11 mouse cellular contexts compared by ENCODE assay signal in genomic region chr3:124930773-124931607, GRCm38 (mm10).
A peak's percentile ranks its signal among the peaks of the same experiment; 100 is the strongest.
DNase-seq lines count a peak whose midpoint lies in the region; ATAC-seq and TF ChIP-seq lines count a peak whose summit lies in the region.
"Had no signal": no experiment of that assay in that cellular context is flagged by ENCODE, and none has a peak within 500 bp of the region (broad histone marks: within the 10 kb centered on the region; RNA-seq: fewer than 3 reads in every experiment).

No protein-coding gene starts in this region.

- no peak overlapping the region for H3K9ac ChIP-seq in neural tube, embryonic 11.5 days (ENCODE audit: low read length)
- no peak overlapping the region for H3K9ac ChIP-seq in forebrain, postnatal 0 days

- no peaks in the 10 kb centered on the region for H3K4me1 ChIP-seq in neural tube, embryonic 11.5 days (ENCODE audit: control insufficient read depth, insufficient read depth, low read length)
- H3K4me1 ChIP-seq in forebrain, postnatal 0 days (ENCODE audit: insufficient read depth), result no peaks in the 10 kb centered on the region

- peak; percentile 55 for DNase-seq in neural tube, embryonic 11.5 days (ENCODE audit: low spot score)
- DNase-seq in neural tube, embryonic 10.5 days (ENCODE audit: extremely low spot score, low spot score), result no peak
- peak; percentile 13 for DNase-seq in forebrain, postnatal 0 days
- peak; percentile 8 to 15 for DNase-seq in layer of hippocampus, postnatal 25 days (ENCODE audit: extremely low spot score in 1 of 2, low spot score in 1 of 2)
- DNase-seq in retina, postnatal 1 day, result peak; percentile 25
- no peak for DNase-seq in heart, adult 8-10 months (ENCODE audit: low spot score)
- no peak for DNase-seq in c-Kit-positive CD71-positive TER-119-positive erythroid progenitor cells, embryonic 14.5 days (ENCODE audit: low spot score)
- no peak for DNase-seq in testis, postnatal 14 days (ENCODE audit: low spot score)
- DNase-seq: adrenal gland, postnatal 36 days; heart, postnatal 10 days; thymus, adult 18-20 months had no signal

- H3K27ac ChIP-seq in neural tube, embryonic 11.5 days (ENCODE audit: low read depth, low read length), result 0 out of 2 replicates have a peak overlapping the region, but pooled peaks have one; percentile 34
- H3K27ac ChIP-seq in forebrain, postnatal 0 days (ENCODE audit: low read depth, low read length), result no peak overlapping the region

- ATAC-seq in neural tube, embryonic 11.5 days (ENCODE audit: insufficient read depth, low FRiP score, low TSS enrichment), result peak; percentile 52
- peak; percentile 51 for ATAC-seq in forebrain, postnatal 0 days

- H3K9me3 ChIP-seq in neural tube, embryonic 11.5 days (ENCODE audit: control insufficient read depth, low read length), result no peaks in the 10 kb centered on the region
- H3K9me3 ChIP-seq in forebrain, postnatal 0 days (ENCODE audit: low read length), result no peaks in the 10 kb centered on the region

- H3K4me3 ChIP-seq in neural tube, embryonic 11.5 days (ENCODE audit: low read depth, low read length), result no peak overlapping the region
- peak overlapping the region; percentile 13 for H3K4me3 ChIP-seq in forebrain, postnatal 0 days (ENCODE audit: low read depth, low read length)

- no peak overlapping the region for H3K4me2 ChIP-seq in neural tube, embryonic 11.5 days (ENCODE audit: low read depth)
- peak overlapping the region; percentile 32 for H3K4me2 ChIP-seq in forebrain, postnatal 0 days (ENCODE audit: low read depth)

- no peak for TF ChIP-seq CTCF in forebrain, postnatal 0 days (IDR thresholded peaks at IDR 0.05; ENCODE audit: low read depth)

- no peaks in the 10 kb centered on the region for H3K36me3 ChIP-seq in neural tube, embryonic 11.5 days (ENCODE audit: control insufficient read depth, insufficient read depth, low read length)
- no peaks in the 10 kb centered on the region for H3K36me3 ChIP-seq in forebrain, postnatal 0 days (ENCODE audit: insufficient read depth)

- H3K27me3 ChIP-seq in neural tube, embryonic 11.5 days (ENCODE audit: control insufficient read depth, insufficient read depth, low read length), result no peaks in the 10 kb centered on the region
- no peaks in the 10 kb centered on the region for H3K27me3 ChIP-seq in forebrain, postnatal 0 days (ENCODE audit: insufficient read depth, low read length)

- WGBS in neural tube, embryonic 11.5 days, result 55% methylated on average over 15 of the region's 15 CpGs
- WGBS in forebrain, postnatal 0 days, result 36% methylated on average over 15 of the region's 15 CpGs

Comparison
In these comparisons a context has a peak if more than half of its experiments do, and no peak if none do; other contexts are left out.
1. DNase-seq: peak in neural tube, embryonic 11.5 days (single experiment), forebrain, postnatal 0 days (single experiment), layer of hippocampus, postnatal 25 days (2 of 2) and retina, postnatal 1 day (single experiment); none in neural tube, embryonic 10.5 days (single experiment), heart, adult 8-10 months (single experiment), c-Kit-positive CD71-positive TER-119-positive erythroid progenitor cells, embryonic 14.5 days (single experiment) and testis, postnatal 14 days (single experiment).